Mouse (Mus musculus) liver (tissue): ENCODE measurements around the gene Catsperz.

Experiments used
- DNase-seq: peaks from one replicate; pipeline ENCODE4 v3.0.0-alpha.2; 2020; ENCODE audit warnings: mixed read lengths

Catsperz gene

DNA sequence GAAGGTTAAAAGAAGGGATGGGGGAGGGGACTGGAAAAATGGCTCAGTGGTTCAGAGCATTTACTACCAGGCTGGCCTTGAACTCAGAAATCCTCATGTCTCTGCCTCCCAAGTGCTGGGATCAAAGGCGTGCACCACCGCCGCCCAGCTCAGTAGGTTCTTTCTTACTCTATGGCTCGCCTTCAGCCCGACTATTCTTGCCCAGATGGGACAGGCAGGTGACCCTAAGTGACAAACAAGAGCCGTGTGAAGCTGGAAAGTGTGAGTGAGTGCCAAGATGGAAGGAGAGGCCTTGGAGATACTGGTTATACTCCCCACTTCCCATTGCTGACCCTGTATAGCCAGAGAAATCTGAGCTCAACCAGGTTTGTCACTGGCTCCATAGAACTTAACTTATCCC lies 18.5 kb upstream of the Catsperz start:
- DNase-seq: no peak

DNA sequence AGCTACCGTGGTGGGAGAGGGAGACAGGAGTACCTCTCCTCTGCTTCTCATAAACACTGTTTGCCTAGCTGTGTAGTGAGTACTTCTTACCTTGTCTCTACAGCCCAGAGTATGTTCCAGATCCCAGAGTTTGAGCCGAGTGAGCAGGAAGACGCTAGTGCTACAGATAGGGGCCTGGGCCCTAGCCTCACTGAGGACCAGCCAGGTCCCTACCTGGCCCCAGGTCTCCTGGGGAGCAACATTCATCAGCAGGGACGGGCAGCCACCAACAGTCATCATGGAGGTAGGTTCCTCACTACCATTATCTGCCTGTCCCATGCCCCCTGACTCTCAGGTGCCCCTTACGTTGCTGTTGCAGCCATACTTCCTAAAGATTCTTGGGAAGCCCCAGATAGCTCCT lies 17.6 kb upstream of the Catsperz start:
- no peak for DNase-seq

DNA sequence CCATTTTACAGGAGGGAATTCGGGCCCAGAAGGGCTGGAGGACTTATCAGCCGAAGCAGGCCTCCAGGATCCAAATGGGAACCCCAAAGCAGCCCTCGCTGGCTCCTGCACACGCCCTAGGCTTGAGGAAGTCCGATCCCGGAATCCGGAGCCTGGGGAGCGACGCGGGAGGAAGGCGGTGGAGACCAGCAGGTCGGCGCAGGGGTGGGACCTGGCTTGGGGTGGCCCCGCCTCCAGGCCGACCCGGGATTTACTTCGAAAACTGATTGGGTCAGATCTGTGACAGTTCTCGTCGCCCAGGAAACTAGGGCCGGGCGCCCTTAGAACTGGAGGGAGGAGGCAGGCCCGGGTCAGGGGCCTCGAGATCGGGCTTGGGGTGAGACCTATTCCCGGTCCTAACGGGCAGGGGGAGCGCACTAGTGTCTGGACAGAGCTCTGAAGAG lies 17.1 kb upstream of the Catsperz start, which contains the start of gene Gpr137:
Gene Gpr137 (minus strand): TSS at position 232 of the 443 bp plus-strand sequence.
- DNase-seq: peak; percentile 97

DNA sequence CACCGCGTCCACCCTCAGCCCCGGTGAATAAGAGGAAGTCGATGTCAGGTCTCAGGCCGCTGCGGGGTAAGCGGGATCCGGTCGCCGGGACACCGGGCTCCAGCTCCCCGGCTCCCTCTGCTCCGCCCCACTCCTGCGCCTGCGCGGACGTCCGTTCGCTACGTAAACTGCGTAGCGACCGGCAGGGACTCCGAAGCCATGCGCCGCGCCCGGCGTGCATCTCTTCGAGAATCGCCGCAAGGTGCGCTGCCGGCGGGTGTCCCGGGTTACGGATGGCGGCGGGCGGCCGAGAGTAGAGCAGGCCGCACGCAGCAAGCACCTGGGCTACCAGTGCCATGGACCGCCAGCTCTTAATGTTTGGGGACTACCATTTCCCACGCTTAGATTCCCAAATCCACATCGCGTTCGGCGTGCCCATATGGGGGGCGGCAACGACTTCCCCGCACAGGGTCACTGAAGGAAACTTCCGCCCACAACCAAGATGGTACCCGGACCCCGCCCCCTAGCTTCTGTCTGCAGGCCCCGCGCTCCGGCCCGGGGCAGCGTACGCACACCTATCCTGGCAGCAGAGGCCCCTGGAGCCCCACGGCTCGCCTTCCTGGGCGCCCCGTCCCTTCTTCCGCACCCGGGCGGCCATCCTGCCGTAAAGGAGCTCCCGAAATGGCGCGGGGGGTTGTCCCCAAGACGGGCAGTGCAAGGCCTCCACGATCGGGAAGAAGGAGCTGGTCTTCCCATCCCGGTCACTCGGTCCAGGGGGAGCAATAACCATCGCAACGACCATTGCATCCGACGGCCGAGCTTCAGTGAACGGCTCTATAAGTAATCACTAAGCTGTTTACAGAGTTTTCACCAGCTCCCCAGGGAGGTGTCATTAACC lies 16.4 kb upstream of the Catsperz start, which contains the start of gene Bad:
Gene Bad (plus strand): TSS at position 490 of the 877 bp plus-strand sequence.
- DNase-seq: peak; percentile 96

DNA sequence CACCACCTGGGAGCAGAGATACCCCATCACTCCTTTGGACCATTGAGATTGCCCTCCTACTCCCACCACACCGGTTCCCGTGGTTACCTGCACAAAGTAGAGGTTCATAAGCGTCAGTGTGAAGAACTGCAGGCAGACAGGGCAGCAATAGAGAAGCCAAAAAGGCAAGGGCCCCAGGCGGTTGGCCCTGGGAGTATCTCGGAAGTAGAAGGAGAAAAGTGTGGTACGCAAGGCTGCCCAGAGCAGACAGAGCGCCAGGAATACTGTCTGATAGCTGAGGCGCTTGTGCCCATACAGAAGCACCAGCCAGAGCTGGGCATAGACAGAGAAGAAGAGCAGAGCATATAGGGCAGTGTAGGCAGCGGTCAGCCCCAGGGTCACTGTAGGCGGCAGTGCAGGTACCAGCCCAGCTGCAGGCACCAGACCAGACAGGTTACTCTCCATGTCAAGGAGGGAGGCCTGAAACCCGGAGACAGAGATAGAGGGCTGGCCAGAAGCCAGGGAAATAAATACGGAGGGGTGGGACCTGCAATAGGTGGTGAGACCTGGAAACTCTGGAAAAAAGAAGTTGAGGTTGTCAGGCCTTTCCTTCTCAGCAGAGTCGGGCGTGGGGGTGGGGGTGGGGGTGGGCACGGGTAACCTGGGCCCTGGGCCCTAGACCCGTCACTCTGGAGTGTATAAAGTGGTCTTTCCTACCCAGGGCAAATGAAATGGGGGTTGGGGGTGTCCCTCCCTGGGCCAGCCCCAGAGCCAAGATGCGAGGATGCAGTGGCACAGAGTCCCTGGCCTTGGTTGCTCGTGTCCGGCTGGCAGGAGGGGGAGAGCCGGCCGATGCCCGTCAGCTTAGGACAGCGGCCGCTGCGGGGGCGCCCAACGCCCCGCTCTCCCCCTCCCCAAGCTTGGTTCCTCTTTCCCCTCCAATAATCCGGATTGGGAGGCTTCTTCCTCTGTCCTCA lies 15.5 kb upstream of the Catsperz start:
- no peak for DNase-seq

DNA sequence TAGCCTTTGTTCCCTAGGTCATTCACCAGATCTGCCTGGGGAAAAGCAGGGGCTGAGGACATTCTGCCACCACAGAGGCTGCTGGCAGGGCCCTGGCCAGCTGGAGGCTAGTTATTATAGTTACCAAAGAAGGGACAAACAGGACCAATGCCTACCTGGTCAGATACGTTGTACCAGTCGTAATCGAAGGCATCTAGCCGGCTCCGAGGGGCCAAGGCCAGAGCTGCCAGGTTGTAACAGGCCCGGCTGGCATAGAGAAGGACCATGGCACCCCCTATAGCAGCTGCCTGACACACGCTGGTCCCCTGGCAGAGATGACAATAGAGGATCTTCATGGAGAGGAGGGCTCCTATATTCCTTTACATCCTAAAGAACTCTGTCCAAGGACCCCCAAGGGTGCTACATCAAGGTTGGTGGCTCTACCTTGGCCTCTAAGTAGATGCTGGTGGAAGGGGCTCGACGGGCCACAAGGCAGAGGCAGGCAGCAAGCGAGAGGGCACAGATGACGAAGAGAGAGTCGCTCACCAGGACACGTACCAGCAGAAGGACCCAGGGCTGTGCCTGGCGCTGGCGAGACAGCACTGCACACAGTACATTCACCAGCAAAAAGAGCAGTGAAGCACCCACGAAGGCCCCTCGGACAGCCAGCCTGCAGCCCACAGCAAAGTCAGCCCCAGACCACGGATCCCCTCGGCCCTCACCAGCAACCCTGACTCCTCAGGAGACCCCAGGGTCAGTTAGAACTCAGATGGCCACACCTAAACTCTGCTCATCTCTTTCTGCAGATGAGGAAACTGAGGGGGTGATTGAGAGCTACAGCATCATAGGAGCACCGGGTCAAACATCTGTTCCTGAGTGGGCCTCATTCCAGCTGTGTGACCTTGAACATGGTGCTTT lies 14.2 kb upstream of the Catsperz start:
- no peak for DNase-seq

DNA sequence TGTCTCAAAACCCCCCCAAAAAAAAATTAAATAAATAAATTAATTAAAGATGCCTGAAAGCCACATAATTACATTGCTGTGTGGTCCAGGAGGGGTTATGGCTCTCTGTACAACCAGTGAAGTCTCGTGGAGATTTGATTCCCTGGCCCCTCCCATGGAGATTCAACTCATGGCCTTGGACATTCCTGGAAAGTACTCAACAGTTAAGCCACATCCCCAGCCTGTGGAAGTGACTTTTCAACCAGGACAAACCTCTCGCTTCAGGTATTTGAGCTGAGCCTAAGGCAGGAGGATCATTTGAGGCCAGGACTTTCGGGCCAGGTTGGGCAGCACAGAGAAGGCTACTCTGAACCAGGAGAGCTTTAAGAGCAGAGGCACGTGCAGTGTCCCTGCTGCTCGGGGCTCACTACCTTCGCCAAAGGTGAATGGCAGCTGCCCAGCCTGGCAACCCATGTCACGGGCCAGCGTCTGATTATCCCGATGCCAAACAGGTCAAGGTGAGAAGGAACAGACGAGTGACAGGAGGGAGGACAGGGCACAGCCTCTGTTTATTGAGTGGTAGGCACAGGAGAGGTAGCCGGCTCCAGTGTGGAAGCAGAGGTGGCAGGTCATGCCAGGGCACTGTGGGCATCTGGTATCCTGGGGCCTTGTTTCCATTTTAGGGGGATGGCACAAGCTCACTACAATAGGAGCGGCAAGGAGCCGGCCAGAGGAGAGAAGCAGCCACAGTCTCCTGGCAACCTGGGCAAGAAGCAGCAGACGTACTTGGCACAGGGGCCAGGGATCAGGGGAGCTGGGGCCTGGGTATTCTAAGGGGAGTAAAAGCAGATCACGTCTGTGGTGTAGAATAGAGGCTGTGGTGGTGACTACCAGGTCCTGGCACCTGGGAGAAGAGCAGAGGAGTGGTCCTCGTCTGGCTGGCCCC lies 12.6 kb upstream of the Catsperz start:
- no peak for DNase-seq

DNA sequence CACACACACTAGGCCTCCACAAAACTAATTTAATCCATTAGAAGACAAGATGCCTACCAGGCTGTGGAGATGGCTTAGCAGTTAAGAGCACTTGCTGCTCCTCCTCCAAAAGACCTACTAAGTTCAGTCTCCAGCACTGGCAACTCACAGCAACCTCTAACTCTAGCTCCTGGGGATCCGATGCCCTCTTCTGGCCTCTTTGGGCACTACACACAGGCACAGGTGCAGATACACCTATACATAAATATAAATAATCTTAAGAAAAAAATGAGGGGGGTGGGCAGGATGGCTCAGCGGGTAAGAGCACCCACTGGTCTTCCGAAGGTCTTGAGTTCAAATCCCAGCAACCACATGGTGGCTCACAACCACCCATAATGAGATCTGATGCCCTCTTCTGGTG lies 11.1 kb upstream of the Catsperz start:
- DNase-seq: no peak

DNA sequence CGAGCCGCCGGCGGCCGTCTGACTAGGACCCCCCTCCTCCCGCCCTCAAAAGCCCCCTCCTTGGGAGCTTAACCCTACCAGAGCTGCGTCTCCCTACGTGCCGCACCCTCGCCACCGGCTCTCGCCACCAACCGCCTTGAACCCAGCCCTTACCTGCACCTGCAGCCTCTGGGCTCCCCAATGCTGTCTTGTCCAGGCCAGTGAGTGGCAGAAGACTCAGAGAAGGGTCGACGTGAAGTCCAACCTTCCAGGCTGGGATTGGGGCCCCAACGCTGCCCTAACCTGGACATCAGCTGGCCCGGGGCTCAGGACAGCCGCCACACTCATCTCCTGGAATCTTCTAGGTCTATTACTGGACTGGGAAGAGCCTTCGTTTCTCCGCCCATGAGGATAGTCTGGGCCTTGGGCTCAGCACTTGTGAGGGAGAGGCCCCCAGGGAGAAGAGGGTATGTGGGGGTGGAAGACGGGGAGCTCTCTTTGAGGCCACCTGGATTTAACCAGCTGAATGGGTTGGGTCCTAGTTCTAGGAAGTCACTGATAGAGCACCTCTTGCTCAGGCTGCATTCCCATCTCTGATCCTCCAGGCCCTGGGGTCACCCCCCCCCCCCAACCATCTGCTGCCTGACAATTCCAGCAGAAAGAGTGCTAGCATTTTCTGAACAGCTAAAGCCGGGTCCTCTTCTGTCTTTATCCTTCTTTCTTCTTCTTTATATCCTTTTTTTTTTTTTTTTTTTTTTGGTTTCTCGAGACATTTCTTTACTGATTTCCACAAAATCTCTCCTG lies 9.2 kb upstream of the Catsperz start, which contains the start of gene Kcnk4:
Gene Kcnk4 (minus strand): TSS at position 321 of the 783 bp plus-strand sequence.
- no peak for DNase-seq

DNA sequence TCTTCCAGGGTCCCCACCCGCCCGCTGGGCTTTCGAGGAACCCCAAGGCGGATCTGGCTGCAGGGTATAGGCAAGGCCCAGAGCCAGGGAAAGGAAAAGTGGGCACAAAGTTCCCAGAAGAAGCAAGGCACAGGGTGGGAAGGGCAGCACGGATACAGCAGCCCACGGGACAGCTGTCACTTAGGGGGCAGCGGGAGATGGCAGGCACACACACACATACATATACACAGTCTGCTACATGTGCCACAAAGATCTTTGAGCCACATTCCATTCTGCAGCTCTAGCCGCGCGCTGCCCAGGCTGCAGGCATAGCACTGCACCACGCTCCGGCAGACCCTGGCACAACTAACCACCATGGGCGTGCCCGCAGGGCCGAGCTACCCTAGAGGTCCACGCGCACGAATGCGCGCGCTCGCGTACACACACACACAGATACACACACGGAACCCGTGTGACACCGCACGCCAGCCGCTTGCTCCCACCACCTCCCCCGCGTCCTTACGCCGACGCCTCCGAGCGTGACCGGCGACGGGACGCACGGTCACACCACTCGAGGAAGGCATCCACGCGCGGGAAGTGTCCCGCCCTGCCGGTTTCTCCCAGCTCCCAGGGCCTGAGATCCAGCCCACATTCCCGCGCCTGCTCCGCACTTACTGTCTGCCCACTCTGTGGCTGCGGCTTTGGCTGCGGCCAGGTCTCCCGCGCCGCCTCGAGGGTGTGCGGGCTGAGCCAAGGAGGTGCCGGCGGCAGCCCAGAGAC lies 8.4 kb upstream of the Catsperz start:
- DNase-seq: no peak

DNA sequence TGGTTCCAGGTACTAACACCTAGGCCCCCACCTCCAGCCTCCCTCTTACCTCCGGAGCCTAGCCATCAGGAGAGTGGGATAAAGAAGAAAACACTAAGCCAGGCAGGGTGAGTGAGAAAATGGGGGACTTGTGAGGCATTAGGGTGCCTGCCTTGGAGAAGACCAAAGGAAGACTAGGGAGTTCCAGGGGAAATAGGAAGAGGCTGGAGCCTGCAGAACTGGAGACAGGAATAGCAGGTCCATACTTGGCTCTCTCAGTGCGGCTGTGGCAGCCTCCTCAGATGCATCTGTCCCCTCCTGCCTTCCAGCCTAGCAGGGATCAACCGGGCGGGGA lies 7.9 kb upstream of the Catsperz start:
- DNase-seq: no peak

DNA sequence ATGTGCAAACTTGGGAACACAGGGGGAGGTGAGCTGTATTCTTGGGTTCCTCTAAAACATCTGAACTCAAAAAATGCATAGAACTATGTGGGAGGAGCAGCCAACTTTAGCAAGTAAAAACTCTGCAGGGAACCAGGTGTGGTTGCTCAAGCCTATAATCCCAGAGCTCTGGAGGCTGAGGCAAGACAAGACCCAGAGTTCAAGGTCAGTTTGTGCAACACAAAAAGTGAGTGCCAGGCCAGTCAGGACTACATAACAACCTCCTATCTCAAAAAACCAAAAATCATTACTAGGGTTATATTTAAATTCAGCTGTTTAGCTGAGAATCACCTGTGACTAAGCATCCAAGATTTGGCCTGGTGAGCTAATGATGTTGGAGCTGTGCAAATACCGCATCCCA lies 6.8 kb upstream of the Catsperz start:
- DNase-seq: no peak

DNA sequence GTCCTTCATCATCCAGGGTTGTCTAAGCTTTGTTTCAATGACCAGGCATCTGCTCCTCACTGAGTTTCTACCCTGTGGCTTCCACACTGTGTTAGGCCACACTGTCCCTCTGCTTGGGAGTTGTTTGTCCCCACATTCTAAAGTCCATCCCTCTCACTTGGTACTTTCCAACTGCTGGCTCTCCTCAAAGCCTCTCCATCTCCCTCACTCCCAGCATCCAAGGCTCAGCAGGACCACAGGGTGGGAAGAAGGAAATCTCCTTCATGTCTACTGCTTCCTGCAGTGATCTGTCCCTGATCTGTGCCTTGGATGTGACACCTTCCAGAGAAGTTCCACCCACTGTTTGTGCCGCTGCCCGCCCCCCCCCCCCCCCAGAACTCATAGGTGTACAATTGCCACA lies 5.8 kb upstream of the Catsperz start:
- DNase-seq: no peak

DNA sequence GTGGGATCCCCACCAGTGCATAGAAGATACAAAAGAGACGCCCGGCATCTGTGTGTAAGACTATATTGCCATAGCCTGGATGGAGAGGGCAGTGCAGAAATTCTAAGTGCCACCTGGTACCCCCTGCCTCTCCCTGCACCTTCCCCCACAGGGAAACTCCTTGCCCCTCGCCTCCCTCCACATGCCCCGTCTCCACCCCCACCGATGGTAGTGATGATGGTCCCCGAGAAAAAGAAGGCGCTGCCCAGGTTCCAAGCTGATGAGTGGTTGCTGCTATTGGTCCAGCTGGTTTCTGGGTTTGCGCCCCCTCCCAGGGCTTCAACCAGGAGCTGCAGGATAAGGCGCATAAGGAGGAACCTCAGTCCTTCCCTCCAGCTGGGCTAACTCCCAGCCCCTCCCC lies 2.9 kb upstream of the Catsperz start:
- no peak for DNase-seq

DNA sequence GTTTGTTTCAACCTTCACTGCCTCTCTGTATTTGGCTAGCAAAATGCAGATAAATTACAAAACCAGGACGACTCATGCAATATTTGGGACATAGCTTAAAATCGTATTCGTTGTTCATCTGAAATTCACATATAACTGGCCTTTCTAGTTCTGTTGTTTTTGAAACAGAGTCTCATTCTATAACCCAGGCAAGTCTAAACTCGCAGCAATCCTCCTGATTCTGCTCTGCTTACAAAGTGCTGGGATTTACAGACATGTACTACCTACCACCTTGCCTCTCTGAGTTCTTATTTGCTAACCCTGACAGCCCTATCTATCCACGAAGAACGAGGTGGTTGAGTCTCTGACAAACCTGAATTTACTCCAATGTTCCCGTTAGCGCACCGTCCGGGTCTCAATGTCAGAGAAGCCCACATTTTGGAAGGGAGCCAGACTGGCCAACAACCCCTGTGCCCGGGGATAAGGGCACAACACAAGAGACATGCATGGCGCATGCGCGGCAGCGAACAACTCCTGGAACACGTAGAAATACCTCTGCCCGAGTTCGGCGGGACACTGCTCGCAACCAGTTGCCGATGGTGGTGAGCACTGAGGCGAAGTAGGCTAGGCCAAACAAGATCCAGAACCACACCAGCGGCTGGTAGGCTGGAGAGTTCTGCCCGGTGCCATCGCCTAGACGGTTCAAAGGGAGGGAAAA lies 1.5 kb upstream of the Catsperz start:
- DNase-seq: no peak

DNA sequence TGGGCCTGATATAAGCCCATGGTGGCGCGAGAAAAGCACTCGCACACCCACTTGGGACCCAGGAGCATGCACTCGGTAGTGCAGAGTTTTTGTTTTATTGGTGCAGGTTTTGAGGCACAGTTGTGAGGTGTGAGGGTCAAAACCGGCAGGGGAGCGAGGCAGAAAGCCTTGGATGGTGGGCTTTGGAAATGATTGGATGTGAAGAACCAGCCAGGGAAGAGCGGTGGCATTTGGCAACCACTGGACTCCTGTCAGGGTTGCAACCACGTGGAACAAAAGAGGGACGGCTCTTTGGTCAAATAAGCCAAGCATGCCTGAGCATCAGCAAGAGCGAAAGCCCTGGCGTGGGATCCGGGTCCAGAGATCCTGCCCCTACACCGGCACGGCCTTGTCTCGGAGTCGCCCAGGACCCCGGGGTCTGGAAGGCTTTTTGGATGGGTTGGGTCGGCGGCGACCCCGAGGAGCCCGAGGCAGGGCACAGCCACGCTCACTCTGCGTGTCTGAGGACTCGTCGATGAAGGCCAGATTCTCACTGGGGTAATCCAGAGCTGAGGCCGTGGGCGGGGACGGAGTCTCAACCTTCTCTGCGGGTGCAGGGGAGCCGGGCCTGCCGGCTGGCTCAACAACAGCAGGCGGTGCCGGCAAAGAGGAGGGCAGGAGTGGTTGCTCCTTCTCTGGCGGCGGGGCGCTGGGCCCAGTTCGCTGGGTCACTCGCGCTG lies 590 bp upstream of the Catsperz start:
- no peak for DNase-seq

DNA sequence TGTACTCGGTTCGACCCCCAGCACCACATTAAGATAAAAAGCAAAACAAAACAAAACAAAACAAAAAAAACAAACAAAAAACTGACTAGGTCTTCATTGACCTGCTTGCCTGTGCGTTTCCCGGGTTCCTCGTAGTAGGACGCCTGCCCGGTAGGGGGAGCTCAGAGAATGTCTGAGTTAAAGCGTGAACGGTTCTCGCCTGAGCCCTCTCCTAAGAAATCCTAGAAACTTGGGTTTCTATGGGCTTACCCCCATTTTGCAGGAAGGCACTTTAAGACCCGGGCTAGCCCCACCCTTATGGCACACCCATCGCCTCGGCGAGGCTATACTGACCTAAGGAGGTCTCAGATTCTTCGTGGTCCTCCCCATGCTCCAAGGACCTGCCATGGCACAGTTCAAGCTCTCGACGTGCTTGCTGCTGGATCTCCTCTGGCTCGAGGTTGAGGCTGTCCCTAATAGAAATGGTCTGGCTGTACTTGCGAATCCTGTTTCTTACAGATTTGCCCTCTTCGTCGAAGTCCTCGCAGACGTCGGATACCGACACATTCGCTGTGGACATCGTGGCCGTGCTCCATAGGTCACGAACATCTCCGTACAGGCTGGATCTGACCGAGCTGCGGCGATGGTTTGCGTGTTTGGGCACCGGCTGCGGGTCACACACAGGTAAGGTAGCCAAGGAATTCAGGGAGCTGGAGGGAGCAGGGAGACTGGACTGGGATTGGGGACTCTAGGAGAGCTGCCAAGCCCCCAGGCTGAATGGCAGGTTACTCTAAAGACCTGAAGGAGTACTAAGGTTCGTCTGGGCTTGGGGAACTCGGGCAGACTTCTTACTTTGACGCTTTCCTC lies 496 bp downstream of the Catsperz start:
- peak; percentile 80 for DNase-seq
